Comparison of ENCODE assay signal across 20 mouse cellular contexts in the genomic region with DNA sequence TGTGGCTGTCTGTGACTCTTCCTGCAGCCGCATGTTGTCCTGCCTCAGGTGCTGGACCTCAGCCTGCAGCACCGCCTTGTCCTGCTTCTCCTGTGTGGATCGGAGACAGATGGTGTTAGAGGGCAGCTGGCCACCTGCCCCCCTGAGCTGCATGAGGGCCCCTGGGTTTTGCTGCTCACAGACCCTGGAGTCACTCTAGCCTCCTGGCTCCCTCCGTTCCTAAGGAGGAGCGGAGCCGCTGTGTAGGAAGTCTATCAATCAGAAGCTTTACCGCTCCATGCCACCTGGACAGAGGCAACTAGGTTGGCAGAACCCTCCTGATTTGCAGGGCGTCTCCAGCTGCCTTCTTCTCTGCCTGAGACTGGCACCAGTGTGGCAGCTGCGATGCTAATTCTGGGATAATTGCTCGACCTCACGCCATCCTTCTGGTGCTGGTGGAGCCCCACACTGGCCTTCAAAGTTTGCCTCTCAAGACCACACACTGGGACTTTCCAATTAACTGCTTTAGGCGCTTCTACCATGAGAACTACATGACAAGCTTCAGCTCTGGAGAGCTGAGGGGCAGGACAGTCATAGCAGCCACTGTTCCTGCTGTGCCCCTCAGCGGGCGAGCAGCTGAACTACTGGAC.
DNase-seq lines count a peak whose midpoint lies in the region; ATAC-seq lines count a peak whose summit lies in the region.
"Had no signal": no experiment of that assay in that cellular context is flagged by ENCODE, and none has a peak within 500 bp of the region (broad histone marks: within the 10 kb centered on the region; RNA-seq: fewer than 3 reads in every experiment).

No protein-coding gene starts in this region.

- H3K9me3 ChIP-seq in hindbrain, embryonic 13.5 days: no peaks in the 10 kb centered on the region
- H3K9me3 ChIP-seq in hindbrain, embryonic 16.5 days (ENCODE audit: control insufficient read depth, low read length): no peaks in the 10 kb centered on the region
- H3K9me3 ChIP-seq: heart, embryonic 10.5 days; kidney, embryonic 15.5 days; liver, embryonic 12.5 days; lung, embryonic 15.5 days had no signal

- no peak overlapping the region for H3K4me3 ChIP-seq in hindbrain, embryonic 13.5 days
- H3K4me3 ChIP-seq in hindbrain, embryonic 16.5 days (ENCODE audit: low read length): no peak overlapping the region
- H3K4me3 ChIP-seq: erythroblast, embryonic 14.5 days; heart, embryonic 10.5 days; kidney, embryonic 15.5 days; liver, embryonic 12.5 days; lung, embryonic 15.5 days had no signal

- no peak overlapping the region for H3K4me2 ChIP-seq in hindbrain, embryonic 13.5 days
- H3K4me2 ChIP-seq in hindbrain, embryonic 16.5 days (ENCODE audit: low read length): no peak overlapping the region
- H3K4me2 ChIP-seq: kidney, embryonic 15.5 days; liver, embryonic 12.5 days; lung, embryonic 15.5 days had no signal

- peaks cover 33% of the 10 kb centered on the region for H3K4me1 ChIP-seq in hindbrain, embryonic 13.5 days (replicated peaks)
- peaks cover 6% of the 10 kb centered on the region for H3K4me1 ChIP-seq in hindbrain, embryonic 16.5 days (ENCODE audit: control insufficient read depth, insufficient read depth, low read depth, low read length)
- H3K4me1 ChIP-seq: liver, embryonic 12.5 days had no signal

- H3K36me3 ChIP-seq in hindbrain, embryonic 13.5 days: peaks cover 58% of the 10 kb centered on the region
- H3K36me3 ChIP-seq in hindbrain, embryonic 16.5 days (ENCODE audit: control insufficient read depth, insufficient read depth, low read length): peaks cover 7% of the 10 kb centered on the region; the same call in 1 of the 2 replicates
- H3K36me3 ChIP-seq: liver, embryonic 12.5 days had no signal

- H3K9ac ChIP-seq in hindbrain, embryonic 13.5 days: no peak overlapping the region
- no peak overlapping the region for H3K9ac ChIP-seq in hindbrain, embryonic 16.5 days (ENCODE audit: low read depth, low read length)
- H3K9ac ChIP-seq: kidney, embryonic 15.5 days; liver, embryonic 12.5 days; lung, embryonic 15.5 days had no signal

- ATAC-seq in hindbrain, embryonic 13.5 days (ENCODE audit: low FRiP score): no peak
- ATAC-seq in hindbrain, embryonic 16.5 days: no peak
- ATAC-seq: intestine, embryonic 16.5 days; liver, embryonic 12.5 days had no signal

- H3K27ac ChIP-seq in hindbrain, embryonic 13.5 days: peak overlapping the region; percentile 18; the same call in 1 of the 2 replicates
- H3K27ac ChIP-seq in hindbrain, embryonic 16.5 days (ENCODE audit: low read depth, low read length): no peak overlapping the region; the same call in 1 of the 2 replicates
- H3K27ac ChIP-seq: heart, embryonic 10.5 days; kidney, embryonic 15.5 days; liver, embryonic 12.5 days; lung, embryonic 15.5 days; stomach, postnatal 0 days had no signal

- no peaks in the 10 kb centered on the region for H3K27me3 ChIP-seq in hindbrain, embryonic 13.5 days
- no peaks in the 10 kb centered on the region for H3K27me3 ChIP-seq in hindbrain, embryonic 16.5 days (replicated peaks; ENCODE audit: control insufficient read depth, insufficient read depth, low read length)
- H3K27me3 ChIP-seq: kidney, embryonic 15.5 days; liver, embryonic 12.5 days; lung, embryonic 15.5 days had no signal

- WGBS in hindbrain, embryonic 13.5 days: 73% methylated on average over 14 of the region's 14 CpGs
- WGBS in hindbrain, embryonic 16.5 days: 64% methylated on average over 14 of the region's 14 CpGs

- peak; percentile 51 for DNase-seq in cerebellum, adult 11-12 months
- DNase-seq in cerebellum, postnatal 10 days: peak; percentile 70
- peak; percentile 93 for DNase-seq in retina, postnatal 1 day
- no peak for DNase-seq in right cerebral cortex, postnatal 36 days (ENCODE audit: low spot score in 2 of 2)
- no peak for DNase-seq in gastrocnemius, postnatal 4 days (ENCODE audit: low spot score in 2 of 2)
- DNase-seq: gastrocnemius, postnatal 25 days; heart, postnatal 10 days; layer of hippocampus, postnatal 36 days; midbrain, embryonic 14.5 days; right cerebral cortex, postnatal 14 days; thymus, postnatal 14 days had no signal

Comparison
In these comparisons a context has a peak if more than half of its experiments do, and no peak if none do; other contexts are left out.
1. DNase-seq: peak in cerebellum, adult 11-12 months (single experiment), cerebellum, postnatal 10 days (2 of 2) and retina, postnatal 1 day (single experiment); none in right cerebral cortex, postnatal 36 days (0 of 2) and gastrocnemius, postnatal 4 days (0 of 2).